In genomic region chr6:100929759-100930358, GRCm38 (mm10) we compare ENCODE assay signal across 10 mouse cellular contexts.
DNase-seq lines count a peak whose midpoint lies in the region; ATAC-seq and TF ChIP-seq lines count a peak whose summit lies in the region.
"Had no signal": no experiment of that assay in that cellular context is flagged by ENCODE, and none has a peak within 500 bp of the region (broad histone marks: within the 10 kb centered on the region; RNA-seq: fewer than 3 reads in every experiment).

No protein-coding gene starts in this region.

- H3K4me3 ChIP-seq in intestine, embryonic 14.5 days (ENCODE audit: low read depth, low read length) = no peak overlapping the region
- H3K4me3 ChIP-seq in intestine, postnatal 0 days (ENCODE audit: low read depth, low read length) = no peak overlapping the region
- no peak overlapping the region for H3K4me3 ChIP-seq in embryonic facial prominence, embryonic 13.5 days
- H3K4me3 ChIP-seq in midbrain, embryonic 14.5 days (replicated peaks; ENCODE audit: low read depth, low read length) = no peak overlapping the region

- H3K9ac ChIP-seq in intestine, embryonic 14.5 days (ENCODE audit: low read length) = no peak overlapping the region
- no peak overlapping the region for H3K9ac ChIP-seq in intestine, postnatal 0 days (ENCODE audit: low read depth, low read length)
- no peak overlapping the region for H3K9ac ChIP-seq in embryonic facial prominence, embryonic 13.5 days
- no peak overlapping the region for H3K9ac ChIP-seq in midbrain, embryonic 14.5 days (replicated peaks; ENCODE audit: low read length)
- H3K9ac ChIP-seq: liver, postnatal 0 days had no signal

- peak; percentile 55 for DNase-seq in intestine, embryonic 14.5 days (ENCODE audit: low spot score)
- DNase-seq in embryo, embryonic 10.5 days (ENCODE audit: low spot score) = peak; percentile 64
- peak; percentile 32 to 36 for DNase-seq in left cerebral cortex, postnatal 36 days (ENCODE audit: low spot score in 2 of 2)
- DNase-seq in cerebellum, adult 11-12 months = no peak
- DNase-seq in midbrain, embryonic 14.5 days = no peak
- DNase-seq: liver, postnatal 0 days; thymus, postnatal 4 days had no signal

- no peak for TF ChIP-seq CTCF in intestine, postnatal 0 days (IDR thresholded peaks at IDR 0.05; ENCODE audit: low read depth)

- peak overlapping the region; percentile 22; the same call in 1 of the 2 replicates for H3K4me2 ChIP-seq in intestine, embryonic 14.5 days (ENCODE audit: low read length)
- no peak overlapping the region for H3K4me2 ChIP-seq in intestine, postnatal 0 days (replicated peaks; ENCODE audit: low read depth)
- H3K4me2 ChIP-seq in embryonic facial prominence, embryonic 13.5 days = peak overlapping the region; percentile 10; the same call in 1 of the 2 replicates
- H3K4me2 ChIP-seq in midbrain, embryonic 14.5 days (ENCODE audit: low read length) = no peak overlapping the region

- no peak for ATAC-seq in intestine, embryonic 14.5 days (replicated peaks; ENCODE audit: low FRiP score, low TSS enrichment, low read depth)
- no peak for ATAC-seq in intestine, postnatal 0 days
- ATAC-seq in embryonic facial prominence, embryonic 13.5 days (ENCODE audit: insufficient number of reproducible peaks, insufficient read depth, low FRiP score, low TSS enrichment, low read depth) = no peak
- ATAC-seq in midbrain, embryonic 14.5 days (ENCODE audit: low FRiP score, low TSS enrichment) = no peak
- ATAC-seq in monocyte, adult 5-6 weeks (replicated peaks; ENCODE audit: insufficient number of reproducible peaks, low FRiP score, low TSS enrichment, poor library complexity, severe bottlenecking) = no peak
- ATAC-seq: liver, postnatal 0 days had no signal

- no peaks in the 10 kb centered on the region for H3K36me3 ChIP-seq in intestine, embryonic 14.5 days (ENCODE audit: control insufficient read depth, insufficient read depth, low read length)
- no peaks in the 10 kb centered on the region for H3K36me3 ChIP-seq in intestine, postnatal 0 days (ENCODE audit: control insufficient read depth, insufficient read depth)
- no peaks in the 10 kb centered on the region for H3K36me3 ChIP-seq in embryonic facial prominence, embryonic 13.5 days
- H3K36me3 ChIP-seq in midbrain, embryonic 14.5 days (ENCODE audit: control insufficient read depth, insufficient read depth, low read length) = no peaks in the 10 kb centered on the region

- H3K27me3 ChIP-seq in intestine, embryonic 14.5 days (replicated peaks; ENCODE audit: control insufficient read depth, insufficient read depth, low read length) = no peaks in the 10 kb centered on the region
- no peaks in the 10 kb centered on the region for H3K27me3 ChIP-seq in intestine, postnatal 0 days (replicated peaks; ENCODE audit: control insufficient read depth, insufficient read depth, low read length)
- 0 out of 2 replicates have a peak, but pooled peaks cover 4% of the 10 kb centered on the region for H3K27me3 ChIP-seq in embryonic facial prominence, embryonic 13.5 days
- H3K27me3 ChIP-seq in midbrain, embryonic 14.5 days (ENCODE audit: control insufficient read depth, insufficient read depth, low read length) = no peaks in the 10 kb centered on the region; the same call in 1 of the 2 replicates

- peaks cover 18% of the 10 kb centered on the region; the same call in 1 of the 2 replicates for H3K4me1 ChIP-seq in intestine, embryonic 14.5 days (replicated peaks; ENCODE audit: control insufficient read depth, insufficient read depth, low read length)
- H3K4me1 ChIP-seq in intestine, postnatal 0 days (replicated peaks; ENCODE audit: control insufficient read depth, insufficient read depth, low read length) = no peaks in the 10 kb centered on the region
- peaks cover 25% of the 10 kb centered on the region for H3K4me1 ChIP-seq in embryonic facial prominence, embryonic 13.5 days
- H3K4me1 ChIP-seq in midbrain, embryonic 14.5 days (ENCODE audit: control insufficient read depth, insufficient read depth, low read length) = 0 out of 2 replicates have a peak, but pooled peaks cover 2% of the 10 kb centered on the region

- H3K9me3 ChIP-seq in intestine, embryonic 14.5 days (ENCODE audit: control insufficient read depth, low read length) = no peaks in the 10 kb centered on the region
- H3K9me3 ChIP-seq in intestine, postnatal 0 days (ENCODE audit: control insufficient read depth) = no peaks in the 10 kb centered on the region
- no peaks in the 10 kb centered on the region for H3K9me3 ChIP-seq in embryonic facial prominence, embryonic 13.5 days
- no peaks in the 10 kb centered on the region for H3K9me3 ChIP-seq in midbrain, embryonic 14.5 days (ENCODE audit: control insufficient read depth, low read length)

- peak overlapping the region; percentile 18; the same call in 1 of the 2 replicates for H3K27ac ChIP-seq in intestine, embryonic 14.5 days (ENCODE audit: low read depth)
- no peak overlapping the region for H3K27ac ChIP-seq in intestine, postnatal 0 days (ENCODE audit: low read depth, low read length)
- H3K27ac ChIP-seq in embryonic facial prominence, embryonic 13.5 days = peak overlapping the region; percentile 34; the same call in 1 of the 2 replicates
- no peak overlapping the region for H3K27ac ChIP-seq in midbrain, embryonic 14.5 days (replicated peaks; ENCODE audit: low read depth, low read length)

- WGBS in intestine, embryonic 14.5 days = 24% methylated on average over 10 of the region's 10 CpGs
- WGBS in intestine, postnatal 0 days = 42% methylated on average over 10 of the region's 10 CpGs
- 26% methylated on average over 10 of the region's 10 CpGs for WGBS in embryonic facial prominence, embryonic 13.5 days
- 77% methylated on average over 10 of the region's 10 CpGs for WGBS in midbrain, embryonic 14.5 days

- intact Hi-C loops in left cerebral cortex, postnatal 36 days (cut with DNase I) = loop anchor here (5.0 kb wide), 1 partner anchor 37 kb away; no protein-coding TSS in a partner anchor

Comparison
In these comparisons a context has a peak if more than half of its experiments do, and no peak if none do; other contexts are left out.
1. H3K27ac ChIP-seq: peak in intestine, embryonic 14.5 days (single experiment) and embryonic facial prominence, embryonic 13.5 days (single experiment); none in intestine, postnatal 0 days (single experiment) and midbrain, embryonic 14.5 days (single experiment).
2. H3K4me2 ChIP-seq: peak in intestine, embryonic 14.5 days (single experiment) and embryonic facial prominence, embryonic 13.5 days (single experiment); none in intestine, postnatal 0 days (single experiment) and midbrain, embryonic 14.5 days (single experiment).
3. DNase-seq: peak in intestine, embryonic 14.5 days (single experiment), embryo, embryonic 10.5 days (single experiment) and left cerebral cortex, postnatal 36 days (2 of 2); none in cerebellum, adult 11-12 months (single experiment) and midbrain, embryonic 14.5 days (single experiment).